Mouse (Mus musculus): ENCODE results near the gene Rtkn2. TPM values are rescaled to one million over a fixed set of nuclear protein-coding genes. Genes with fewer than 3 reads are reported as not detected.

Gene Rtkn2
- total and polyA plus RNA-seq, 3 experiments: 1.1 to 1.3 TPM; not detected in 1

DNA sequence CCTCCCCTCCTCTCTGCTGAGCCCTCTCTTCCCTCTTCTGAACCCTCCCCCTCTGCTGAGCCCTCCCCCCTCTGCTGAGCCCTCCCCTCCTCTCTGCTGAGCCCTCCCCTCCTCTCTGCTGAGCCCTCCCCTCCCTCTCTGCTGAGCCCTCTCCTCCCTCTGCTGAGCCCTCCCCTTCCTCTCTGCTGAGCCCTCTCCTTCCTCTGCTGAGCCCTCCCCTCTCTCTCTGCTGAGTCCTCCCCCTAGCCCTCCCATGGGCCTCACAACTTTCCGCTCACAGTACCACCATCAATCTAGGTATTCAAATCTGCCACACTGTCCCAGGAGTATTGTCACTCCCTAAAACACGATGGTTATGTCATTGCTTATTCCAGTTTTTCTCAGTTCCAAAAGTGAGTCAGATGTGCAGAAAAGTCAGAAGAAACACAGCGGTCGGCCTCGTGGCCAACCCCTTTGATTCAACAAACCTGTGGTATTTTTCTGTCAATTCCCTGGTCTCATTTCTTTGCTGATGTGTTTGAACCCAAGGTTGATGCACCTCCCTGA lies 49.8 kb downstream of the Rtkn2 start:
- H3K27me3 ChIP-seq (ENCODE audit: control insufficient read depth in 1 of 2, insufficient read depth in 2 of 2, low read length in 2 of 2): no peaks in the 10 kb centered on the region
- H3K4me1 ChIP-seq (ENCODE audit: control insufficient read depth in 1 of 2, insufficient read depth in 2 of 2, low read length in 2 of 2): no peaks in the 10 kb centered on the region
- no peak for DNase-seq (ENCODE audit: low read depth, low spot score)
- no peak overlapping the region for H3K9ac ChIP-seq (ENCODE audit: control insufficient read depth, low read depth, low read length, poor library complexity, severe bottlenecking)
- no peaks in the 10 kb centered on the region for H3K9me3 ChIP-seq (replicated peaks; ENCODE audit: insufficient read depth, low read length)
- H3K4me3 ChIP-seq (ENCODE audit: control insufficient read depth in 1 of 2, insufficient read depth in 1 of 2, low read depth in 2 of 2, low read length in 2 of 2): no peak overlapping the region
- TF ChIP-seq POLR2AphosphoS5 (IDR thresholded peaks at IDR 0.05; ENCODE audit: borderline replicate concordance, low read depth, low read length) (no peak), ZKSCAN1 (IDR thresholded peaks at IDR 0.05; ENCODE audit: low read depth, low read length) (no peak)
- no peaks in the 10 kb centered on the region for H3K79me2 ChIP-seq (ENCODE audit: control insufficient read depth, insufficient read depth, low read length, poor library complexity)
- no peak overlapping the region for H3K27ac ChIP-seq (ENCODE audit: control insufficient read depth, low read depth, low read length)
- H3K36me3 ChIP-seq (ENCODE audit: control insufficient read depth in 1 of 2, insufficient read depth in 2 of 2, low read length in 2 of 2): no peaks in the 10 kb centered on the region

DNA sequence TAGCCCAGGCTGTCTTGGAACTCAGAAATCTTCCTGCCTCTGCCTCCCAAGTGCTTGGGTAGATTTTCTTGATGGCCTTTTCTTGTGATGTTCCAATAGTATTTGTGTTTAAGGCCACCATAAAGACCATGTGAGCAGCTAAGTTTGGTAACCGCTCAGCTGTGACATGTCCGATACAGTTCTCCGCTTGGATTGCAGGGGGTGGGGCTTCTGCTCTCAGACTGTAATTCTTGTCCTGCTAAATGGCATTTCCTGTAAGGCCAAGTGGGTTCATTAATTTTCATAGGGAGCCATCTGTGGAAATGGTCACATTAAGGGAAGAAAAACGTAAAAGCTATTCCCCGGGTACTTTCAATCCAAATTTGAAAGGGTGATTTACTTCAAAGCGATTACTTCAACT lies 50.7 kb downstream of the Rtkn2 start:
- no peaks in the 10 kb centered on the region for H3K27me3 ChIP-seq (ENCODE audit: control insufficient read depth in 1 of 2, insufficient read depth in 2 of 2, low read length in 2 of 2)
- H3K9me3 ChIP-seq (replicated peaks; ENCODE audit: insufficient read depth, low read length): no peaks in the 10 kb centered on the region
- H3K27ac ChIP-seq (ENCODE audit: control insufficient read depth, low read depth, low read length): no peak overlapping the region
- no peak overlapping the region for H3K9ac ChIP-seq (ENCODE audit: control insufficient read depth, low read depth, low read length, poor library complexity, severe bottlenecking)
- no peak for DNase-seq (ENCODE audit: low read depth, low spot score)
- H3K4me1 ChIP-seq (ENCODE audit: control insufficient read depth in 1 of 2, insufficient read depth in 2 of 2, low read length in 2 of 2): no peaks in the 10 kb centered on the region
- H3K79me2 ChIP-seq (ENCODE audit: control insufficient read depth, insufficient read depth, low read length, poor library complexity): no peaks in the 10 kb centered on the region
- H3K4me3 ChIP-seq (ENCODE audit: control insufficient read depth in 1 of 2, insufficient read depth in 1 of 2, low read depth in 2 of 2, low read length in 2 of 2): no peak overlapping the region
- TF ChIP-seq MXI1 (IDR thresholded peaks at IDR 0.05; ENCODE audit: low read depth, low read length): no peak
- no peak for TF ChIP-seq TCF12 (IDR thresholded peaks at IDR 0.05; ENCODE audit: low read depth, low read length)
- TF ChIP-seq GABPA (IDR thresholded peaks at IDR 0.05; ENCODE audit: low read depth, low read length): no peak
- TF ChIP-seq MYB (IDR thresholded peaks at IDR 0.05; ENCODE audit: low read depth, low read length): no peak
- TF ChIP-seq SIN3A (IDR thresholded peaks at IDR 0.05; ENCODE audit: low read length): no peak
- no peak for TF ChIP-seq KAT2A (conservative IDR thresholded peaks at IDR 0.05; ENCODE audit: low read depth, low read length)
- TF ChIP-seq UBTF (IDR thresholded peaks at IDR 0.05; ENCODE audit: borderline replicate concordance, insufficient read depth, low read depth, low read length): no peak
- no peak for TF ChIP-seq RAD21 (IDR thresholded peaks at IDR 0.05; ENCODE audit: low read depth, low read length)
- TF ChIP-seq CTCF (IDR thresholded peaks at IDR 0.05 in 2 of 3, conservative IDR thresholded peaks at IDR 0.05 in 1 of 3; ENCODE audit: control insufficient read depth in 1 of 3, insufficient read depth in 1 of 3, low read depth in 2 of 3, low read length in 3 of 3, poor library complexity in 1 of 3, severe bottlenecking in 1 of 3): no peak
- no peak for TF ChIP-seq ETS1 (IDR thresholded peaks at IDR 0.05; ENCODE audit: low read depth, low read length)
- no peak for TF ChIP-seq MYC (IDR thresholded peaks at IDR 0.05; ENCODE audit: low read depth, low read length)
- TF ChIP-seq USF2 (IDR thresholded peaks at IDR 0.05; ENCODE audit: borderline replicate concordance in 1 of 2, insufficient read depth in 1 of 2, low read depth in 1 of 2, low read length in 2 of 2): no peak
- no peaks in the 10 kb centered on the region for H3K36me3 ChIP-seq (ENCODE audit: control insufficient read depth in 1 of 2, insufficient read depth in 2 of 2, low read length in 2 of 2)
